Mouse (Mus musculus) liver, embryonic 11.5 days (tissue): ENCODE data around the gene Gm35549. TPM values are rescaled to one million over a fixed set of nuclear protein-coding genes. Genes with fewer than 3 reads are reported as not detected.

Source experiments
- ATAC-seq: fragments of 200-750 bp; cut with Nextera tagmentation; replicated peaks from 2 replicates; pipeline ENCODE4 v1.8.0; 2017; ENCODE audit warnings: moderate number of reproducible peaks, mild to moderate bottlenecking, moderate TSS enrichment, moderate library complexity; ENCODE audit not compliant: low FRiP score
- DNase-seq: peaks from one replicate; pipeline ENCODE4 v3.0.0-alpha.2; 2017; ENCODE audit warnings: low spot score
- H3K27ac ChIP-seq: fragments of 300-500 bp; sonication (generic); 2 replicates; pipeline ENCODE4 v1.5.1; 2014; ENCODE audit warnings: mild to moderate bottlenecking, low read depth, low read length, control low read depth
- H3K27me3 ChIP-seq: fragments of 300-500 bp; sonication (generic); replicated peaks from 2 replicates; pipeline ENCODE4 v1.6.1; 2014; ENCODE audit warnings: low read length, mixed read lengths; ENCODE audit not compliant: control insufficient read depth, insufficient read depth
- H3K36me3 ChIP-seq: fragments of 300-500 bp; sonication (generic); 2 replicates; pipeline ENCODE4 v1.6.1; 2014; ENCODE audit warnings: mild to moderate bottlenecking, low read length, moderate library complexity, mixed read lengths; ENCODE audit not compliant: control insufficient read depth, insufficient read depth
- H3K4me1 ChIP-seq: fragments of 300-500 bp; sonication (generic); replicated peaks from 2 replicates; pipeline ENCODE4 v1.6.1; 2014; ENCODE audit warnings: low read length, mixed read lengths; ENCODE audit not compliant: control insufficient read depth, insufficient read depth
- H3K4me2 ChIP-seq: fragments of 300-500 bp; sonication (generic); 2 replicates; pipeline ENCODE4 v1.6.1; 2014; ENCODE audit warnings: mild to moderate bottlenecking, control low read depth, moderate library complexity
- H3K4me3 ChIP-seq: fragments of 300-500 bp; sonication (generic); 2 replicates; pipeline ENCODE4 v1.5.1; 2014; ENCODE audit warnings: low read depth, low read length, control low read depth
- H3K9ac ChIP-seq: fragments of 300-500 bp; sonication (generic); 2 replicates; pipeline ENCODE4 v1.6.1; 2014; ENCODE audit warnings: low read depth, low read length, control low read depth
- H3K9me3 ChIP-seq: fragments of 300-500 bp; sonication (generic); 2 replicates; pipeline ENCODE4 v1.6.1; 2016; ENCODE audit warnings: low read length, inconsistent platforms, mixed read lengths; ENCODE audit not compliant: control insufficient read depth
- whole genome bisulfite sequencing: fragments of 180-500 bp; shearing (Covaris S2); extraction: QIAGEN DNeasy Blood & Tissue Kit; methylation state at CpG from one replicate; pipeline ENCODE4 v1.1.7; 2014; 5-methylcytosine and 5-hydroxymethylcytosine counted together
- polyA plus RNA-seq: library from polyadenylated mRNA; unstranded; fragments of >200 nt; fragmentation: Nextera tagmentation; extraction: Ambion mirVana; gene quantifications from 2 replicates; pipeline ENCODE4 v1.2.1, GENCODE M21; 2014

Gm35549 gene
- polyA plus RNA-seq, 1 experiment from 2014 or later, result not detected

DNA sequence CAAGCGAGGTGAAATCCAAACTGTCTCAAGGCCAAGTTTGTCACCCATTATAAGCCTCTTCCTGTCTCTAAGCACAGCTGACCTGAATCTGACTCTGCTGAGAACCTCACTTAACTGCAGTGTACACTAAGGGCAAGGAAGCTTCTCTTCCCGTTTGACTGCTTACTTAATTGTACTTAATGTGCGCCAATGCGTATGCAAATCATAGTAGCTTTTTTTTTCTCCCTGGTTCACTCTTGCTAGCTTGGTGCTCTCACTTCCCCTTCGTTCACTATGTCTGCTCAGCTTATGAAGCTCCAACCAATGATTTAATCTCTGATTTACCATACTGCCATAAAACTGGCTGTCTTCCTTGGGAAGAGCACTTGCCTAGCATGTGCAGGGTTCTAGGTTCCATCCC is 58.6 kb downstream of the Gm35549 start:
- ATAC-seq, result no peak
- no peaks in the 10 kb centered on the region for H3K36me3 ChIP-seq

More for the DNA sequence above, 58.6 kb downstream of the Gm35549 start:
- WGBS, result 74% methylated on average over 5 of the region's 5 CpGs
- no peaks in the 10 kb centered on the region for H3K4me1 ChIP-seq
- no peak overlapping the region for H3K4me3 ChIP-seq
- no peak overlapping the region for H3K27ac ChIP-seq
- no peak for DNase-seq
- H3K9ac ChIP-seq, result no peak overlapping the region
- no peaks in the 10 kb centered on the region for H3K9me3 ChIP-seq
- no peaks in the 10 kb centered on the region for H3K27me3 ChIP-seq
- H3K4me2 ChIP-seq, result no peak overlapping the region

Other genes with a start within 250 kb of the Gm35549 start
- gene Topaz1, start 96.7 kb downstream of the Gm35549 start, polyA plus RNA-seq, result 0.12 TPM in 1 of 2 replicates, not detected in the other
- 2.8 and 4.8 TPM in 2 replicates for gene Tcaim, start 38.5 kb downstream of the Gm35549 start, polyA plus RNA-seq
- 43.5 and 50.2 TPM in 2 replicates for gene Zfp445, start 22.0 kb upstream of the Gm35549 start, polyA plus RNA-seq
- 1.1 and 2.0 TPM in 2 replicates for gene Zkscan7, start 41.6 kb upstream of the Gm35549 start, polyA plus RNA-seq
- 11.1 and 11.6 TPM in 2 replicates for gene Zfp105, start 79.0 kb upstream of the Gm35549 start, polyA plus RNA-seq
- 31.9 and 32.5 TPM in 2 replicates for gene 1110059G10Rik, start 107.0 kb upstream of the Gm35549 start, polyA plus RNA-seq
- 63.2 and 67.3 TPM in 2 replicates for gene Kif15, start 107.0 kb upstream of the Gm35549 start, polyA plus RNA-seq
- gene Tmem42, start 177.3 kb upstream of the Gm35549 start, polyA plus RNA-seq, result 8.8 and 11.6 TPM in 2 replicates
- 0.23 and 0.35 TPM in 2 replicates for gene Tgm4, start 190.7 kb upstream of the Gm35549 start, polyA plus RNA-seq